Mouse (Mus musculus) CH12.LX (cell line): ENCODE measurements around the gene Gpr84. TPM values are rescaled to one million over a fixed set of nuclear protein-coding genes. Genes with fewer than 3 reads are reported as not detected.
A peak's percentile ranks its signal among the peaks of the same experiment; 100 is the strongest.

Source experiments
- DNase-seq: peaks from one replicate; pipeline ENCODE4 v3.0.0-alpha.2; 2013; ENCODE audit errors: extremely low read depth
- H3K27ac ChIP-seq: 2 replicates; pipeline ENCODE4 v1.5.1; 2012; ENCODE audit warnings: low read depth, mild to moderate bottlenecking, control low read depth, moderate library complexity; ENCODE audit not compliant: insufficient read depth
- H3K27me3 ChIP-seq: replicated peaks from 2 replicates; pipeline ENCODE3; 2012; ENCODE audit warnings: inconsistent platforms
- H3K36me3 ChIP-seq, 2 experiments: replicated peaks in 1 of 2; 2 replicates each; pipeline versions ENCODE3 to v1.6.1; 2012; ENCODE audit warnings: inconsistent platforms in 1 of 2, low read length in 1 of 2, mild to moderate bottlenecking in 1 of 2, mixed read lengths in 1 of 2, moderate library complexity in 1 of 2; ENCODE audit not compliant: control insufficient read depth in 1 of 2, insufficient read depth in 1 of 2
- H3K4me1 ChIP-seq, 2 experiments: 2 replicates each; pipeline ENCODE4 v1.6.1; 2012; ENCODE audit warnings: inconsistent platforms in 1 of 2, moderate library complexity in 1 of 2; ENCODE audit not compliant: insufficient read depth in 2 of 2, control insufficient read depth in 1 of 2
- H3K4me2 ChIP-seq: 2 replicates; pipeline ENCODE4 v1.6.1; 2012; ENCODE audit warnings: low read depth, mild to moderate bottlenecking, control low read depth; ENCODE audit not compliant: poor library complexity, insufficient read depth, severe bottlenecking
- H3K4me3 ChIP-seq, 3 experiments: fragments of 150-350 bp in 1 of 3; sonication (generic) in 1 of 3; replicated peaks in 1 of 3; 2 replicates each; pipeline versions ENCODE3 to v1.5.1; 2011 to 2012; ENCODE audit warnings: low read depth in 2 of 3, low read length in 2 of 3, mild to moderate bottlenecking in 2 of 3, moderate library complexity in 2 of 3, control low read depth in 1 of 3, improper control_type of control experiment in 1 of 3, inconsistent platforms in 1 of 3, mixed read lengths in 1 of 3; ENCODE audit not compliant: poor library complexity in 1 of 3
- H3K79me2 ChIP-seq: replicated peaks from 2 replicates; pipeline ENCODE4 v1.6.1; 2012; ENCODE audit warnings: mild to moderate bottlenecking, moderate library complexity; ENCODE audit not compliant: control insufficient read depth, poor library complexity, insufficient read depth, severe bottlenecking; ENCODE audit errors: extremely low read depth
- H3K9ac ChIP-seq: 2 replicates; pipeline ENCODE4 v1.6.1; 2012; ENCODE audit warnings: low read depth, mild to moderate bottlenecking, control low read depth, moderate library complexity; ENCODE audit not compliant: insufficient read depth
- H3K9me3 ChIP-seq: replicated peaks from 2 replicates; pipeline ENCODE3; 2012; ENCODE audit warnings: low read length, inconsistent platforms, mixed read lengths
- BHLHE40 ChIP-seq: IDR thresholded peaks from 2 replicates; pipeline ENCODE4 v1.6.1; 2011; ENCODE audit warnings: mild to moderate bottlenecking, low read depth, low read length, improper control_type of control experiment
- CHD2 ChIP-seq: IDR thresholded peaks from 2 replicates; pipeline ENCODE4 v1.6.1; 2011; ENCODE audit warnings: low read length, improper control_type of control experiment
- CTCF ChIP-seq, 2 experiments: IDR thresholded peaks in 1 of 2; conservative IDR thresholded peaks in 1 of 2; 2 replicates each; pipeline ENCODE4 v1.5.1; 2011 to 2012; ENCODE audit warnings: low read depth in 2 of 2, low read length in 2 of 2, improper control_type of control experiment in 1 of 2, inconsistent platforms in 1 of 2, mild to moderate bottlenecking in 1 of 2, moderate library complexity in 1 of 2
- ETS1 ChIP-seq: conservative IDR thresholded peaks from 2 replicates; pipeline ENCODE4 v1.6.1; 2012; ENCODE audit warnings: low read depth, mild to moderate bottlenecking, inconsistent platforms, low read length, improper control_type of control experiment, moderate library complexity
- GABPA ChIP-seq: IDR thresholded peaks from 2 replicates; pipeline ENCODE4 v1.6.1; 2012; ENCODE audit warnings: low read depth, low read length, improper control_type of control experiment, inconsistent platforms; ENCODE audit not compliant: insufficient replicate concordance
- HCFC1 ChIP-seq: IDR thresholded peaks from 2 replicates; pipeline ENCODE4 v1.6.1; 2012; ENCODE audit warnings: low read depth, mild to moderate bottlenecking, inconsistent platforms, low read length, improper control_type of control experiment
- IRF4 ChIP-seq: IDR thresholded peaks from 2 replicates; pipeline ENCODE4 v1.6.1; 2014; ENCODE audit warnings: low read depth, mild to moderate bottlenecking, inconsistent platforms, low read length, improper control_type of control experiment
- JUN ChIP-seq: IDR thresholded peaks from 2 replicates; pipeline ENCODE4 v1.6.1; 2011; ENCODE audit warnings: low read depth, mild to moderate bottlenecking, low read length, improper control_type of control experiment, moderate library complexity; ENCODE audit not compliant: insufficient read depth
- MAFK ChIP-seq: IDR thresholded peaks from 2 replicates; pipeline ENCODE4 v1.6.1; 2011; ENCODE audit warnings: low read length, improper control_type of control experiment; ENCODE audit not compliant: insufficient replicate concordance
- MAZ ChIP-seq: IDR thresholded peaks from 2 replicates; pipeline ENCODE4 v1.6.1; 2012; ENCODE audit warnings: low read depth, mild to moderate bottlenecking, inconsistent platforms, low read length, improper control_type of control experiment, moderate library complexity
- MEF2A ChIP-seq: IDR thresholded peaks from 2 replicates; pipeline ENCODE4 v1.6.1; 2014; ENCODE audit warnings: low read depth, mild to moderate bottlenecking, inconsistent platforms, low read length, improper control_type of control experiment, borderline replicate concordance
- NELFE ChIP-seq: IDR thresholded peaks from 2 replicates; pipeline ENCODE4 v1.6.1; 2011; ENCODE audit warnings: low read depth, low read length, improper control_type of control experiment
- RAD21 ChIP-seq: IDR thresholded peaks from 2 replicates; pipeline ENCODE4 v1.6.1; 2011; ENCODE audit warnings: low read depth, mild to moderate bottlenecking, low read length, improper control_type of control experiment, moderate library complexity
- SIN3A ChIP-seq: IDR thresholded peaks from 2 replicates; pipeline ENCODE4 v1.6.1; 2012; ENCODE audit warnings: low read length, improper control_type of control experiment, inconsistent platforms
- SMC3 ChIP-seq: IDR thresholded peaks from 2 replicates; pipeline ENCODE4 v1.6.1; 2011; ENCODE audit warnings: low read depth, low read length, improper control_type of control experiment
- TBP ChIP-seq: conservative IDR thresholded peaks from 2 replicates; pipeline ENCODE4 v1.6.1; 2011; ENCODE audit warnings: low read depth, low read length, improper control_type of control experiment
- TCF12 ChIP-seq: IDR thresholded peaks from 2 replicates; pipeline ENCODE4 v1.6.1; 2014; ENCODE audit warnings: low read depth, mild to moderate bottlenecking, inconsistent platforms, low read length, improper control_type of control experiment
- UBTF ChIP-seq: IDR thresholded peaks from 2 replicates; pipeline ENCODE4 v1.6.1; 2012; ENCODE audit warnings: low read depth, mild to moderate bottlenecking, inconsistent platforms, low read length, improper control_type of control experiment, moderate library complexity
- ZC3H11A ChIP-seq: IDR thresholded peaks from 2 replicates; pipeline ENCODE4 v1.6.1; 2012; ENCODE audit warnings: low read depth, mild to moderate bottlenecking, inconsistent platforms, low read length, improper control_type of control experiment
- ZKSCAN1 ChIP-seq: IDR thresholded peaks from 2 replicates; pipeline ENCODE4 v1.6.1; 2012; ENCODE audit warnings: low read depth, inconsistent platforms, low read length, improper control_type of control experiment, borderline replicate concordance
- ZMIZ1 ChIP-seq: IDR thresholded peaks from 2 replicates; pipeline ENCODE4 v1.6.1; 2012; ENCODE audit warnings: low read depth, mild to moderate bottlenecking, inconsistent platforms, low read length, improper control_type of control experiment
- dilution Hi-C: fragments of 300-500 bp; cut with MboI; formaldehyde crosslinking; loops from 2 replicates; pipeline ENCODE4 v1.14.3; 2020; ENCODE audit warnings: low sequenced_read_pairs; ENCODE audit not compliant: extremely low pct_unique_long_range_greater_than_20kb, extremely low pct_ligation_motif_present
- in situ Hi-C: fragments of 300-500 bp; cut with MboI; formaldehyde crosslinking; loops from 3 replicates; pipeline ENCODE4 v1.14.3; 2019; ENCODE audit warnings: low sequenced_read_pairs, low pct_ligation_motif_present, low pct_unique_long_range_greater_than_20kb, mixed read lengths
- polyA plus RNA-seq: library from polyadenylated mRNA; unstranded; fragments of >175 nt; gene quantifications from 2 replicates; pipeline ENCODE4 v1.2.1, GENCODE M21; 2012; ENCODE audit warnings: low read depth; ENCODE audit not compliant: insufficient read length
- total RNA-seq, 2 experiments: library from RNA; depleted of rRNA; stranded (reverse); fragments of 300-350 nt in 1 of 2; fragments of >200 nt in 1 of 2; gene quantifications; 2 replicates each; pipeline ENCODE4 v1.2.3; 2012 to 2014

Gene Gpr84
- total and polyA plus RNA-seq, 3 experiments = 0.42 to 1.4 (median 0.66) TPM

DNA sequence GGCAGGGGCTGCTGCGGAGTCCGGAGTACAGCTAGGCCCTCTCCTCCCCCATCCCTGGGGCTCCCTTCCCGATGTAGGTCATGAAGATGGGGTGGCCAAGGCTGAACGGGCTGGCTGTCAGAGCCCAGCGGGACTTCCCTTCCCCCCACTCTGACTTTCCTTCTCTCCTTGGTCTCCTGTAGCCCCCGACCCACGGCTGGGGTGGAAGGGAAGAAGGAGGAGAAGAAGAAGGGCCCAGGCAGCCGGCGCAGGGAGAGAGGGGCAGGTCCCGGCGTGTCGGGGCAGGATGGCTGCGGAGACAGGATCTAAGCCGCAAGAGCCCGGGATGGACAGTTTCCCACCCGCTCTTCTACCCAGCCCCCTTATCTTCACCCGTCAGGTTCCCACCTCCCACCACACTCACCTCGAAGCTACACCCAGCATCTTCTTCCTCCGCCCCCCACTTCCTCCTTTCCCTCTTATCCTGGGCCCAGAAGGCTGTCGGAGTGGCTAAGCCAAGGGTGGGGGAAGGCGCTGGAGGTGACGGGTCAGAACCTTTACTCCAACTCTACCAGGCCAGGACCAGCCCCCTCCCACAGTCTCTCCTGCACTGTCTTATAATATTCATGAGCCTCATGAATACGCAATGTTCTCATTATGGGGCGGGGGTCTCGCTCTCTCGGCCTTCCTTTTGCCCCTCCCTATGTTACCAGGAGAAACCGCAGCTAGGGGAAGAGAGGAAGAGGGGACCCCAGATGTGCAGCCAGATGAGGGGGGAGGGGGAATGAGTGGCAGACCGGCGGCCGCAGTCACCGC is 29.0 kb upstream of the Gpr84 start:
- Histone ChIP-seq H3K36me3 (no peaks in the 10 kb centered on the region), H3K27me3 (peaks cover 8% of the 10 kb centered on the region), H3K9me3 (no peaks in the 10 kb centered on the region), H3K4me3 (peak overlapping the region; percentile 55 to 72 (median 56)), H3K79me2 (no peaks in the 10 kb centered on the region), H3K27ac (no peak overlapping the region), H3K4me2 (peak overlapping the region; percentile 84), H3K4me1 (peaks cover 13 to 61% of the 10 kb centered on the region in 2 experiments; a peak in 3 of 4 replicates), H3K9ac (peak overlapping the region; percentile 19; the same call in 1 of the 2 replicates)
- TF ChIP-seq CHD2 = peak; percentile 52
- no peak for TF ChIP-seq ZKSCAN1
- DNase-seq = no peak
- in situ Hi-C loops (no loop called here), dilution Hi-C loops (no loop called here)

- no peak overlapping the region for H3K9ac ChIP-seq
- peaks cover 13 to 67% of the 10 kb centered on the region in 2 experiments; a peak in 3 of 4 replicates for H3K4me1 ChIP-seq
- no peak overlapping the region for H3K4me3 ChIP-seq
- in situ Hi-C loops (no loop called here), dilution Hi-C loops (no loop called here)
- H3K79me2 ChIP-seq = no peaks in the 10 kb centered on the region
- H3K27me3 ChIP-seq = peaks cover 8% of the 10 kb centered on the region
- no peaks in the 10 kb centered on the region for H3K36me3 ChIP-seq
- H3K4me2 ChIP-seq = no peak overlapping the region
- H3K9me3 ChIP-seq = no peaks in the 10 kb centered on the region
- DNase-seq = no peak
- H3K27ac ChIP-seq = no peak overlapping the region
- TF ChIP-seq ZC3H11A (no peak), ETS1 (no peak), SIN3A (no peak), JUN (no peak), GABPA (no peak), MAFK (no peak), ZKSCAN1 (no peak), UBTF (no peak), SMC3 (no peak), CTCF (conservative IDR thresholded peaks at IDR 0.05 in 1 of 2, IDR thresholded peaks at IDR 0.05 in 1 of 2; ENCODE audit: low read depth in 2 of 2, low read length in 2 of 2) (no peak), MAZ (no peak), TCF12 (no peak), ZMIZ1 (no peak), MEF2A (no peak), BHLHE40 (no peak), IRF4 (no peak), TBP (no peak), RAD21 (no peak), HCFC1 (no peak), NELFE (no peak)
Measured at GRCm38 (mm10) chr15:103338829-103339165, 28.4 kb upstream of the Gpr84 start.
